Mouse (Mus musculus) bone marrow macrophage, adult 2 months (primary cell): Measurements from ENCODE around the gene Cbx6.

Experiments used
- CTCF ChIP-seq: IDR thresholded peaks from 2 replicates; pipeline ENCODE4 v1.5.1; 2012; ENCODE audit warnings: low read depth, mild to moderate bottlenecking, low read length, moderate library complexity
- POLR2A ChIP-seq: IDR thresholded peaks from 2 replicates; pipeline ENCODE4 v1.6.1; 2012; ENCODE audit warnings: mild to moderate bottlenecking, low read depth, low read length, borderline replicate concordance

DNA sequence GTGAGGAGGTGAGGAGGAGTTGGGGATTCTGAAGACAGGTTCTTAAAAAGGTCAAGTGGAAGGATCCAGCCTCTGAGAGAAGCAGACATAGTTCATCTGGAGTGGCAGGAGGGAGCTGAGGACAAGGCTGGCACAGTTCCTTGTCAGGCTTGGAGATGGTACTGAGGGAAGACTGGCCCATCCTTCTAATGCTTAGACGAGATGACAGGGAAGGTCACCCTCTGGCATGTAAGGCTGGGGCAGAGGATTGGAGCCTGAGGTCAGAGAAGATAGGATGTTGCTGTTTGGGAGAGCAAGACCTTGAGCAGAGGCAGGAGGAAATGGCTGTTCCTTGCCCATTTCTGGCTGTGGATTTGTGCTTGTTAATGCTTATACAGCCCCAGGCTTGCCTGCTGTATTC, 49.4 kb downstream of the Cbx6 start:
- TF ChIP-seq CTCF: no peak
- no peak for TF ChIP-seq POLR2A
